Mouse (Mus musculus) thymus, adult 18-20 months (tissue): ENCODE data around the gene Ghr.

Experiments used
- DNase-seq, 2 experiments: peaks; one replicate each; pipeline ENCODE4 v3.0.0; 2022; ENCODE audit warnings: mixed read lengths in 2 of 2

Ghr gene

GRCm38 (mm10) chr15:3514027-3514426 is 69.3 kb downstream of the Ghr start:
- DNase-seq = no peak

GRCm38 (mm10) chr15:3512380-3512779 is 70.9 kb downstream of the Ghr start:
- DNase-seq = no peak

- no peak for DNase-seq
Measured at GRCm38 (mm10) chr15:3511639-3512171, 71.6 kb downstream of the Ghr start.

- no peak for DNase-seq
Measured at GRCm38 (mm10) chr15:3509089-3509488, 74.2 kb downstream of the Ghr start.

- no peak for DNase-seq
Measured at GRCm38 (mm10) chr15:3507329-3507728, 76.0 kb downstream of the Ghr start.

- DNase-seq = no peak
Measured at GRCm38 (mm10) chr15:3504700-3505099, 78.6 kb downstream of the Ghr start.

GRCm38 (mm10) chr15:3501683-3502082 is 81.6 kb downstream of the Ghr start:
- no peak for DNase-seq

- DNase-seq = no peak
Measured at GRCm38 (mm10) chr15:3499020-3499419, 84.3 kb downstream of the Ghr start.

GRCm38 (mm10) chr15:3497946-3498580 is 85.2 kb downstream of the Ghr start:
- no peak for DNase-seq

- DNase-seq = no peak
Measured at GRCm38 (mm10) chr15:3490868-3491267, 92.4 kb downstream of the Ghr start.

- DNase-seq = no peak
Measured at GRCm38 (mm10) chr15:3490011-3490410, 93.3 kb downstream of the Ghr start.

GRCm38 (mm10) chr15:3489180-3489579 is 94.1 kb downstream of the Ghr start:
- no peak for DNase-seq

- DNase-seq = no peak
Measured at GRCm38 (mm10) chr15:3488601-3489000, 94.7 kb downstream of the Ghr start.

GRCm38 (mm10) chr15:3486691-3487090 is 96.6 kb downstream of the Ghr start:
- DNase-seq = no peak

- DNase-seq = no peak
Measured at GRCm38 (mm10) chr15:3485367-3485766, 97.9 kb downstream of the Ghr start.

GRCm38 (mm10) chr15:3483451-3483850 is 99.8 kb downstream of the Ghr start:
- no peak for DNase-seq

- DNase-seq = no peak
Measured at GRCm38 (mm10) chr15:3469230-3469629, 114.1 kb downstream of the Ghr start.

GRCm38 (mm10) chr15:3466608-3467007 is 116.7 kb downstream of the Ghr start:
- no peak for DNase-seq

- DNase-seq = no peak
Measured at GRCm38 (mm10) chr15:3464754-3465153, 118.5 kb downstream of the Ghr start.

- DNase-seq = no peak
Measured at GRCm38 (mm10) chr15:3456543-3456942, 126.7 kb downstream of the Ghr start.

GRCm38 (mm10) chr15:3455572-3455971 is 127.7 kb downstream of the Ghr start:
- DNase-seq = no peak

- no peak for DNase-seq
Measured at GRCm38 (mm10) chr15:3452080-3452752, 131.1 kb downstream of the Ghr start.

- DNase-seq = no peak
Measured at GRCm38 (mm10) chr15:3449564-3449963, 133.7 kb downstream of the Ghr start.

- no peak for DNase-seq
Measured at GRCm38 (mm10) chr15:3445285-3445909, 137.9 kb downstream of the Ghr start.
